In the genomic region with DNA sequence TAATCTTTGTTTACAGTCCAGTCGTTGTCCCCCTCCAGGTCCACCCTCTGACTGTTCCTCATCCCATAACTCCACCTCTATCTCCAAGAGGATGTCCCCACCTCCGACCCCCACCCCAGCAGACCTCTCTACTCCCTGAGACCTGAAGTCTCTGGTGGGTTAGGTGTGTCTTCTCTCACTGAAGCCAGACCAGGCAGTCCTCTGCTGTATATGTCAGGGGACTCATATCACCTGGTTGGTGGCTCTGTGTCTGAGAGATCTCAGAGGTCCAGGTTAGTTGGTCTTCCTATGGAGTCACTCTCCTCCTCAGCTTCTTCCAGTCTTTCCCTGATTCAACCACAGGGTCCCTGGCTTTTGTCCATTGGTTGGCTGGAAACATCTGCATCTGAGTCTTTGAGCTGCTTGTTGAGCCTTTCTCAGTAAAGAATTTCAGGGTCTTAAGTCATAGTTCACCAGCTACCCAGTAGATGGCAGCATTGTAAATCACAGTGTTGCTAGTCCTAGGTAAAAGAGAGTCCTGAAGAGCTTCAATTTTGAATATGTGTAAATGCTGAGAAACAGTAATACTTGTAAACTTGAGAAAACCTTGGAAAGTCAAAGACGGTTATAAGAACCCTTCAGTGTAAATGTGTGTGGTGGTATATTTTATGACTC, we compare ENCODE assay signal across 8 mouse cellular contexts.
DNase-seq lines count a peak whose midpoint lies in the region; ATAC-seq and TF ChIP-seq lines count a peak whose summit lies in the region.

No protein-coding gene starts in this region.

- no peaks in the 10 kb centered on the region for H3K36me3 ChIP-seq in liver, embryonic 14.5 days (replicated peaks; ENCODE audit: control insufficient read depth, insufficient read depth, low read depth)
- no peaks in the 10 kb centered on the region for H3K36me3 ChIP-seq in liver, embryonic 12.5 days
- no peaks in the 10 kb centered on the region for H3K36me3 ChIP-seq in midbrain, embryonic 12.5 days

- H3K9ac ChIP-seq in liver, embryonic 14.5 days (replicated peaks), result no peak overlapping the region
- H3K9ac ChIP-seq in liver, embryonic 12.5 days, result no peak overlapping the region
- no peak overlapping the region for H3K9ac ChIP-seq in midbrain, embryonic 12.5 days (replicated peaks)

- no peak overlapping the region for H3K4me3 ChIP-seq in liver, embryonic 14.5 days (ENCODE audit: insufficient read depth in 1 of 2, low read depth in 2 of 2, low read length in 2 of 2)
- no peak overlapping the region for H3K4me3 ChIP-seq in liver, embryonic 12.5 days
- no peak overlapping the region for H3K4me3 ChIP-seq in midbrain, embryonic 12.5 days

- no peaks in the 10 kb centered on the region for H3K27me3 ChIP-seq in liver, embryonic 14.5 days (ENCODE audit: control insufficient read depth, insufficient read depth, low read length)
- no peaks in the 10 kb centered on the region for H3K27me3 ChIP-seq in liver, embryonic 12.5 days (replicated peaks)
- no peaks in the 10 kb centered on the region for H3K27me3 ChIP-seq in midbrain, embryonic 12.5 days

- no peak overlapping the region for H3K4me2 ChIP-seq in liver, embryonic 14.5 days (ENCODE audit: low read depth)
- no peak overlapping the region for H3K4me2 ChIP-seq in liver, embryonic 12.5 days
- H3K4me2 ChIP-seq in midbrain, embryonic 12.5 days (replicated peaks), result no peak overlapping the region

- no peaks in the 10 kb centered on the region for H3K4me1 ChIP-seq in liver, embryonic 14.5 days (replicated peaks; ENCODE audit: control insufficient read depth in 2 of 2, insufficient read depth in 2 of 2, low read length in 1 of 2)
- no peaks in the 10 kb centered on the region for H3K4me1 ChIP-seq in liver, embryonic 12.5 days
- H3K4me1 ChIP-seq in midbrain, embryonic 12.5 days, result no peaks in the 10 kb centered on the region; the same call in 1 of the 2 replicates

- WGBS in liver, embryonic 14.5 days (ENCODE audit: insufficient replicate concordance), result 44% methylated on average over 3 of the region's 3 CpGs
- 50% methylated on average over 3 of the region's 3 CpGs for WGBS in liver, embryonic 12.5 days (ENCODE audit: insufficient replicate concordance)
- 79% methylated on average over 3 of the region's 3 CpGs for WGBS in midbrain, embryonic 12.5 days

- no peak for TF ChIP-seq EP300 in liver, embryonic 14.5 days (IDR thresholded peaks at IDR 0.05; ENCODE audit: low read depth)

- DNase-seq in embryo, embryonic 10 days (ENCODE audit: low spot score), result peak; percentile 78
- DNase-seq in embryo, embryonic 9.5 days (ENCODE audit: extremely low spot score), result no peak
- no peak for DNase-seq in liver, embryonic 14.5 days (ENCODE audit: low read depth in 3 of 3, low spot score in 3 of 3)
- no peak for DNase-seq in right cerebral cortex, postnatal 25 days
- no peak for DNase-seq in left cerebral cortex, postnatal 4 days

- H3K27ac ChIP-seq in liver, embryonic 14.5 days, result no peak overlapping the region
- no peak overlapping the region for H3K27ac ChIP-seq in liver, embryonic 12.5 days
- no peak overlapping the region for H3K27ac ChIP-seq in midbrain, embryonic 12.5 days (replicated peaks)

- no peaks in the 10 kb centered on the region for H3K9me3 ChIP-seq in liver, embryonic 14.5 days (ENCODE audit: control insufficient read depth, low read length)
- H3K9me3 ChIP-seq in liver, embryonic 12.5 days (replicated peaks), result no peaks in the 10 kb centered on the region
- H3K9me3 ChIP-seq in midbrain, embryonic 12.5 days, result no peaks in the 10 kb centered on the region

- no peak for ATAC-seq in liver, embryonic 14.5 days (ENCODE audit: insufficient read depth)
- no peak for ATAC-seq in liver, embryonic 12.5 days
- ATAC-seq in granulocyte monocyte progenitor cell, adult 5-6 weeks (replicated peaks; ENCODE audit: poor library complexity, severe bottlenecking), result peak; percentile 62
- ATAC-seq in midbrain, embryonic 12.5 days (ENCODE audit: low FRiP score, low read depth), result peak; percentile 41; the same call in 1 of the 2 replicates

- TF ChIP-seq CTCF in liver, embryonic 14.5 days (IDR thresholded peaks at IDR 0.05; ENCODE audit: low read depth), result peak; percentile 8; the same call in 1 of the 2 replicates

- intact Hi-C loops in left cerebral cortex, postnatal 4 days (cut with DNase I), result no loop called here

Comparison
In these comparisons a context has a peak if more than half of its experiments do, and no peak if none do; other contexts are left out.
1. ATAC-seq: peak in granulocyte monocyte progenitor cell, adult 5-6 weeks (single experiment) and midbrain, embryonic 12.5 days (single experiment); none in liver, embryonic 14.5 days (single experiment) and liver, embryonic 12.5 days (single experiment).